Mouse (Mus musculus) CH12.LX (cell line): ENCODE results near the gene Neurl1b. TPM values are rescaled to one million over a fixed set of nuclear protein-coding genes. Genes with fewer than 3 reads are reported as not detected.
A peak's percentile ranks its signal among the peaks of the same experiment; 100 is the strongest.

ENCODE experiments used
- DNase-seq: peaks from one replicate; pipeline ENCODE4 v3.0.0-alpha.2; 2013; ENCODE audit errors: extremely low read depth
- H3K27ac ChIP-seq: 2 replicates; pipeline ENCODE4 v1.5.1; 2012; ENCODE audit warnings: low read depth, mild to moderate bottlenecking, control low read depth, moderate library complexity; ENCODE audit not compliant: insufficient read depth
- H3K27me3 ChIP-seq: replicated peaks from 2 replicates; pipeline ENCODE3; 2012; ENCODE audit warnings: inconsistent platforms
- H3K36me3 ChIP-seq, 2 experiments: replicated peaks in 1 of 2; 2 replicates each; pipeline versions ENCODE3 to v1.6.1; 2012; ENCODE audit warnings: inconsistent platforms in 1 of 2, low read length in 1 of 2, mild to moderate bottlenecking in 1 of 2, mixed read lengths in 1 of 2, moderate library complexity in 1 of 2; ENCODE audit not compliant: control insufficient read depth in 1 of 2, insufficient read depth in 1 of 2
- H3K4me1 ChIP-seq, 2 experiments: 2 replicates each; pipeline ENCODE4 v1.6.1; 2012; ENCODE audit warnings: inconsistent platforms in 1 of 2, moderate library complexity in 1 of 2; ENCODE audit not compliant: insufficient read depth in 2 of 2, control insufficient read depth in 1 of 2
- H3K4me2 ChIP-seq: 2 replicates; pipeline ENCODE4 v1.6.1; 2012; ENCODE audit warnings: low read depth, mild to moderate bottlenecking, control low read depth; ENCODE audit not compliant: poor library complexity, insufficient read depth, severe bottlenecking
- H3K4me3 ChIP-seq, 3 experiments: fragments of 150-350 bp in 1 of 3; sonication (generic) in 1 of 3; replicated peaks in 1 of 3; 2 replicates each; pipeline versions ENCODE3 to v1.5.1; 2011 to 2012; ENCODE audit warnings: low read depth in 2 of 3, low read length in 2 of 3, mild to moderate bottlenecking in 2 of 3, moderate library complexity in 2 of 3, control low read depth in 1 of 3, improper control_type of control experiment in 1 of 3, inconsistent platforms in 1 of 3, mixed read lengths in 1 of 3; ENCODE audit not compliant: poor library complexity in 1 of 3
- H3K79me2 ChIP-seq: replicated peaks from 2 replicates; pipeline ENCODE4 v1.6.1; 2012; ENCODE audit warnings: mild to moderate bottlenecking, moderate library complexity; ENCODE audit not compliant: control insufficient read depth, poor library complexity, insufficient read depth, severe bottlenecking; ENCODE audit errors: extremely low read depth
- H3K9ac ChIP-seq: 2 replicates; pipeline ENCODE4 v1.6.1; 2012; ENCODE audit warnings: low read depth, mild to moderate bottlenecking, control low read depth, moderate library complexity; ENCODE audit not compliant: insufficient read depth
- H3K9me3 ChIP-seq: replicated peaks from 2 replicates; pipeline ENCODE3; 2012; ENCODE audit warnings: low read length, inconsistent platforms, mixed read lengths
- CHD1 ChIP-seq: IDR thresholded peaks from 2 replicates; pipeline ENCODE4 v1.6.1; 2012; ENCODE audit warnings: low read depth, low read length, improper control_type of control experiment, inconsistent platforms
- CHD2 ChIP-seq: IDR thresholded peaks from 2 replicates; pipeline ENCODE4 v1.6.1; 2011; ENCODE audit warnings: low read length, improper control_type of control experiment
- CTCF ChIP-seq, 2 experiments: IDR thresholded peaks in 1 of 2; conservative IDR thresholded peaks in 1 of 2; 2 replicates each; pipeline ENCODE4 v1.5.1; 2011 to 2012; ENCODE audit warnings: low read depth in 2 of 2, low read length in 2 of 2, improper control_type of control experiment in 1 of 2, inconsistent platforms in 1 of 2, mild to moderate bottlenecking in 1 of 2, moderate library complexity in 1 of 2
- ELF1 ChIP-seq: IDR thresholded peaks from 2 replicates; pipeline ENCODE4 v1.6.1; 2014; ENCODE audit warnings: low read depth, mild to moderate bottlenecking, inconsistent platforms, low read length, improper control_type of control experiment
- EP300 ChIP-seq: IDR thresholded peaks from 2 replicates; pipeline ENCODE4 v1.6.1; 2011; ENCODE audit warnings: low read length, improper control_type of control experiment
- ETS1 ChIP-seq: conservative IDR thresholded peaks from 2 replicates; pipeline ENCODE4 v1.6.1; 2012; ENCODE audit warnings: low read depth, mild to moderate bottlenecking, inconsistent platforms, low read length, improper control_type of control experiment, moderate library complexity
- HCFC1 ChIP-seq: IDR thresholded peaks from 2 replicates; pipeline ENCODE4 v1.6.1; 2012; ENCODE audit warnings: low read depth, mild to moderate bottlenecking, inconsistent platforms, low read length, improper control_type of control experiment
- IRF4 ChIP-seq: IDR thresholded peaks from 2 replicates; pipeline ENCODE4 v1.6.1; 2014; ENCODE audit warnings: low read depth, mild to moderate bottlenecking, inconsistent platforms, low read length, improper control_type of control experiment
- JUND ChIP-seq: conservative IDR thresholded peaks from 2 replicates; pipeline ENCODE4 v1.6.1; 2011; ENCODE audit warnings: low read depth, low read length, improper control_type of control experiment
- MAFK ChIP-seq: IDR thresholded peaks from 2 replicates; pipeline ENCODE4 v1.6.1; 2011; ENCODE audit warnings: low read length, improper control_type of control experiment; ENCODE audit not compliant: insufficient replicate concordance
- MAZ ChIP-seq: IDR thresholded peaks from 2 replicates; pipeline ENCODE4 v1.6.1; 2012; ENCODE audit warnings: low read depth, mild to moderate bottlenecking, inconsistent platforms, low read length, improper control_type of control experiment, moderate library complexity
- MEF2A ChIP-seq: IDR thresholded peaks from 2 replicates; pipeline ENCODE4 v1.6.1; 2014; ENCODE audit warnings: low read depth, mild to moderate bottlenecking, inconsistent platforms, low read length, improper control_type of control experiment, borderline replicate concordance
- NELFE ChIP-seq: IDR thresholded peaks from 2 replicates; pipeline ENCODE4 v1.6.1; 2011; ENCODE audit warnings: low read depth, low read length, improper control_type of control experiment
- PAX5 ChIP-seq: IDR thresholded peaks from 2 replicates; pipeline ENCODE4 v1.6.1; 2012; ENCODE audit warnings: low read length, inconsistent platforms, mixed read lengths
- RAD21 ChIP-seq: IDR thresholded peaks from 2 replicates; pipeline ENCODE4 v1.6.1; 2011; ENCODE audit warnings: low read depth, mild to moderate bottlenecking, low read length, improper control_type of control experiment, moderate library complexity
- RCOR1 ChIP-seq: conservative IDR thresholded peaks from 2 replicates; pipeline ENCODE4 v1.6.1; 2012; ENCODE audit warnings: low read depth, mild to moderate bottlenecking, inconsistent platforms, low read length, improper control_type of control experiment
- SMC3 ChIP-seq: IDR thresholded peaks from 2 replicates; pipeline ENCODE4 v1.6.1; 2011; ENCODE audit warnings: low read depth, low read length, improper control_type of control experiment
- TBP ChIP-seq: conservative IDR thresholded peaks from 2 replicates; pipeline ENCODE4 v1.6.1; 2011; ENCODE audit warnings: low read depth, low read length, improper control_type of control experiment
- ZC3H11A ChIP-seq: IDR thresholded peaks from 2 replicates; pipeline ENCODE4 v1.6.1; 2012; ENCODE audit warnings: low read depth, mild to moderate bottlenecking, inconsistent platforms, low read length, improper control_type of control experiment
- ZKSCAN1 ChIP-seq: IDR thresholded peaks from 2 replicates; pipeline ENCODE4 v1.6.1; 2012; ENCODE audit warnings: low read depth, inconsistent platforms, low read length, improper control_type of control experiment, borderline replicate concordance
- ZNF384 ChIP-seq: IDR thresholded peaks from 2 replicates; pipeline ENCODE4 v1.6.1; 2012; ENCODE audit warnings: low read depth, low read length, improper control_type of control experiment, inconsistent platforms
- dilution Hi-C: fragments of 300-500 bp; cut with MboI; formaldehyde crosslinking; loops from 2 replicates; pipeline ENCODE4 v1.14.3; 2020; ENCODE audit warnings: low sequenced_read_pairs; ENCODE audit not compliant: extremely low pct_unique_long_range_greater_than_20kb, extremely low pct_ligation_motif_present
- in situ Hi-C: fragments of 300-500 bp; cut with MboI; formaldehyde crosslinking; loops from 3 replicates; pipeline ENCODE4 v1.14.3; 2019; ENCODE audit warnings: low sequenced_read_pairs, low pct_ligation_motif_present, low pct_unique_long_range_greater_than_20kb, mixed read lengths
- polyA plus RNA-seq: library from polyadenylated mRNA; unstranded; fragments of >175 nt; gene quantifications from 2 replicates; pipeline ENCODE4 v1.2.1, GENCODE M21; 2012; ENCODE audit warnings: low read depth; ENCODE audit not compliant: insufficient read length
- total RNA-seq, 2 experiments: library from RNA; depleted of rRNA; stranded (reverse); fragments of 300-350 nt in 1 of 2; fragments of >200 nt in 1 of 2; gene quantifications; 2 replicates each; pipeline ENCODE4 v1.2.3; 2012 to 2014

The Neurl1b gene
- total and polyA plus RNA-seq, 3 experiments, result 0.25 TPM; not detected in 2

GRCm38 (mm10) chr17:26464481-26464880 lies 49.9 kb downstream of the Neurl1b start:
- Histone ChIP-seq H3K27me3 (peaks cover 21% of the 10 kb centered on the region), H3K4me3 (no peak overlapping the region), H3K9ac (no peak overlapping the region), H3K27ac (no peak overlapping the region), H3K36me3 (no peaks in the 10 kb centered on the region), H3K79me2 (no peaks in the 10 kb centered on the region), H3K4me2 (no peak overlapping the region), H3K4me1 (peaks cover 2% of the 10 kb centered on the region in 2 experiments; a peak in 2 of 4 replicates), H3K9me3 (no peaks in the 10 kb centered on the region)
- in situ Hi-C loops, result no loop called here
- dilution Hi-C loops, result no loop called here
- DNase-seq, result no peak
- no peak for TF ChIP-seq IRF4
- no peak for TF ChIP-seq MAFK
- TF ChIP-seq JUND, result no peak
- no peak for TF ChIP-seq HCFC1
- TF ChIP-seq PAX5, result no peak
- TF ChIP-seq ETS1, result no peak
- no peak for TF ChIP-seq MEF2A

DNA sequence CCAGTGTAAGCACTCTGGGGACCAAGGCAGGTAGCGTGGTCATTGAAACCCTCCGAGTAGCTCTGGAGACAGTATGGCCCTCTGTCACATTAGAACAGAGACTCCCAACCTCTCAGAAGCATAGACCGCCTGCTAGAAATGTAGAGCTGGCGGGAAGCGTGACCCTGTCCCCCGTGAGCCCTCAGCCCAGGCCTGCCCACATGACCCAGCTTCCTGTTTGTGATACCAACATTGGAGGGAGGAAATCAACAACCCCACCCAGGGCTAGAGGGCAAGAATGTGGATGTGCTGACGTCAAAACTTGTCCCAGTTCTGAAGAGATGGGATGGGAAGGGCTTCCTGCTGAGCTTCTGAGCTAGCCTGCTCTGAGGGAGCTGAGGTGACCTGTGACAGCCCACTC lies 50.3 kb downstream of the Neurl1b start:
- dilution Hi-C loops, result no loop called here
- in situ Hi-C loops, result no loop called here
- no peak overlapping the region for H3K9ac ChIP-seq

GRCm38 (mm10) chr17:26466741-26467150 lies 52.1 kb downstream of the Neurl1b start:
- no peaks in the 10 kb centered on the region for H3K9me3 ChIP-seq
- peaks cover 2% of the 10 kb centered on the region in 2 experiments; a peak in 2 of 4 replicates for H3K4me1 ChIP-seq
- H3K27me3 ChIP-seq, result peaks cover 14% of the 10 kb centered on the region
- H3K36me3 ChIP-seq, result no peaks in the 10 kb centered on the region
- TF ChIP-seq ZKSCAN1 (no peak), SMC3 (peak; percentile 89), PAX5 (no peak), CHD1 (no peak), EP300 (no peak), CHD2 (no peak), RAD21 (peak; percentile 88), JUND (no peak), ELF1 (no peak), TBP (no peak), CTCF (conservative IDR thresholded peaks at IDR 0.05 in 1 of 2, IDR thresholded peaks at IDR 0.05 in 1 of 2; ENCODE audit: low read depth in 2 of 2, low read length in 2 of 2) (peak; percentile 61 to 88), ZC3H11A (peak; percentile 82), IRF4 (0 out of 2 replicates have a peak, but pooled peaks have one; percentile 25), MAFK (no peak), ZNF384 (no peak)
- TF ChIP-seq, all 38 proteins: peak for 5
- dilution Hi-C loops, result no loop called here
- H3K79me2 ChIP-seq, result no peaks in the 10 kb centered on the region
- DNase-seq, result peak; percentile 67
- in situ Hi-C loops, result no loop called here
- no peak overlapping the region for H3K27ac ChIP-seq
- no peak overlapping the region for H3K4me2 ChIP-seq
- no peak overlapping the region for H3K4me3 ChIP-seq
- no peak overlapping the region for H3K9ac ChIP-seq

More for the DNA sequence above, 50.3 kb downstream of the Neurl1b start:
- no peaks in the 10 kb centered on the region for H3K36me3 ChIP-seq
- TF ChIP-seq HCFC1 (no peak), PAX5 (no peak), ELF1 (no peak), RCOR1 (no peak), MAFK (no peak), EP300 (no peak), CHD2 (no peak), MAZ (no peak), CHD1 (no peak), ETS1 (no peak), SMC3 (no peak), ZKSCAN1 (no peak), NELFE (no peak), JUND (no peak), RAD21 (no peak)
- H3K4me3 ChIP-seq, result no peak overlapping the region
- no peaks in the 10 kb centered on the region for H3K79me2 ChIP-seq
- no peak overlapping the region for H3K4me2 ChIP-seq
- H3K4me1 ChIP-seq, result peaks cover 2% of the 10 kb centered on the region in 2 experiments; a peak in 2 of 4 replicates
- no peaks in the 10 kb centered on the region for H3K9me3 ChIP-seq
- H3K27me3 ChIP-seq, result peaks cover 21% of the 10 kb centered on the region
- no peak overlapping the region for H3K27ac ChIP-seq
- DNase-seq, result no peak
